Mouse (Mus musculus): ENCODE measurements around the gene Acbd4.

- TF ChIP-seq CHD2 (IDR thresholded peaks at IDR 0.05; ENCODE audit: low read depth, low read length) (no peak), HCFC1 (IDR thresholded peaks at IDR 0.05; ENCODE audit: borderline replicate concordance, insufficient read depth, low read length) (no peak)
Measured at GRCm38 (mm10) chr11:103114270-103114943, 12.9 kb downstream of the Acbd4 start.
